Mouse (Mus musculus) kidney, adult 2 months (tissue): ENCODE results near the gene Map3k20.

Source experiments
- CTCF ChIP-seq: fragments of 200-500 bp; conservative IDR thresholded peaks from 2 replicates; pipeline ENCODE4 v1.5.1; 2011; ENCODE audit warnings: low read depth, mild to moderate bottlenecking, control low read depth, low read length, moderate library complexity, mixed read lengths; ENCODE audit not compliant: insufficient read depth, insufficient read length
- POLR2A ChIP-seq: fragments of 200-500 bp; IDR thresholded peaks from one replicate; pipeline ENCODE4 v1.6.1; 2011; ENCODE audit warnings: low read depth, low read length, control low read depth

DNA sequence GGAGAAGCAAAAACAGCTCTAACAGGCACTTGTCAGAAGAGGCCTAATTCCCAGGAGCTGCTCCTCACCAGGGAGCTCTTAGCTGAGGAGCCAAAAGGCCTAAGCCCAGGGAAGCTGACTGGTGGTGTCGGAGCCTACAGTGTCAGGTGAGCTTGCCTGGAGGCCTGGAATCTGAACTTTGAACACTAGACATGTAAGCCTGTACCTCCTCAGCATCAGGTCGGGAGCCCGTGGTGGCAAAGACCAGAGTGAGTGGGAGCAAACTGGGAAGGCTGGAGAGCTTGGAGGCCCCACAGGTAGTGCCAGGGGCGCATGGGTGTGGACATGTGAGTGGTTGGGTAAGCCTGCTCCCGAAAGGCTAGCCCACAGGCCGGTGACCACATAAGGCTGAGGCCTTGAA is 37.6 kb upstream of the Map3k20 start:
- TF ChIP-seq CTCF (no peak), POLR2A (no peak)
